Mouse (Mus musculus): Measurements from ENCODE around the gene Nprl2.
A peak's percentile ranks its signal among the peaks of the same experiment; 100 is the strongest.

Gene Nprl2

DNA sequence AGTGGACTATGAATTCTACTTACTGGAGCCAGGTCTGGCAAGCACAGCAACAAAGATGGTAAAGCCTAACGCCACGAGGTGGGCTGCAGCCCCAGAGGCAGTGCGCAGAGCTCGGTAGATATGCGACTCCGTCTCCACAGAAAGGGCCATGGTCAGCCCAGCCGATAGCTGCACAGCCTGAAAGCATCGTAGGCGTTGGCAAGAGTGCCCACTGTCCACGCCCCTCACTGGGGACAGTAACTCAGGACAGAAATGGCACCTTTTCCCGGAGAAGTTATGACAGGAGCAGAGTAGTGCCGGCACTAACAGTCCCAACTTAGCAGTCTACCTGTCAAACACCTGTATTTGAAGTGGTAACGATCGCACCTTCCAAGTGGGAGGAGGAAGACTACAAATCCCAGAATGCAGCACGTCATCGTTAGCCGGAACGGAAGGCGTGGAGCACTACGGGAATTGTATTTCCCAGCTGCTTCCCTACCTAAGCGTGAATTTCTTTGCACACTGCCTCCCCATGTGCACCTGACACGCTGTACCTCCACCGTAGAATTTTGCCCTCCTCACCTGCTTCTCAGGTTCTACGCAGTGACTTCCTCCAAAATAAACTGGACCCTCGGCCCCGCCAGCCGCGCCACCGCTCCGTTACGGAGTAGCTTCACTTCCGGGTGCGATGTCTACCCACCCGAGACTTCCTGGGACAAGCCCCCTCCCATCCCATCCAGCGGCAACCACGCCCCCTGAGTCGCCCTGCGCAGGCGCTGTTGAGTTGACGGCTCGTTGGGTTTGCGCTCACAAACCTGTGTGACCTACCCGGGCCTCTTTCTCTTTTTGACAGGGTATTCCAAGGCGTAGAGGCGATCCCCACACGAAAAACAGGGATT lies at the start of gene Nprl2, which contains the start of gene Cyb561d2:
Gene Nprl2, plus strand, starts transcription at position 753 of the 878 bp plus-strand sequence.
Gene Cyb561d2, minus strand, starts transcription at position 720 of the 878 bp plus-strand sequence.
- peak; percentile 92 for DNase-seq (ENCODE audit: low read depth)

DNA sequence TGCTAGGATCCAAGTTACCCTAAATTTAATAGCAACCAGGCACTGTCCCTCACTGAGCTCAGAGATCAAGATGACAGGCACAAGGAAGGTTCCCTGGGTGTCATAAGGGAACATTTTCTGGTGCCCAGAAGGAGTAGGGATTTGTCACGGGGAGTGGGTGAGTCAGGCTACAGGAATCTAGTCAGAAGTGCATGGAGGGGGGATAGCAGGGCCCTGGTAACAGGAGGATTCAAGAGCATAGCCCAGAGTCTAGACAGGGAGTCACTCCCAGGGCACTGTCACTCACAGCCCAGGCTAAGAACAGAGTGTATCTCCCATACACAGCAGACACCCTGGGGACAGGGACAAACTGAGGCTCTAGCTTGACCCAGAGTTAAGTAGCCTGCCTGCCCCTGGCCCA lies 48.5 kb upstream of the Nprl2 start:
- DNase-seq (ENCODE audit: low read depth) = no peak

GRCm38 (mm10) chr9:107494238-107494637 lies 47.8 kb upstream of the Nprl2 start:
- no peak for DNase-seq (ENCODE audit: low read depth)

GRCm38 (mm10) chr9:107496359-107496758 lies 45.7 kb upstream of the Nprl2 start:
- no peak for DNase-seq (ENCODE audit: low read depth)

GRCm38 (mm10) chr9:107500708-107501286 lies 41.2 kb upstream of the Nprl2 start:
- no peak for DNase-seq (ENCODE audit: low read depth)

GRCm38 (mm10) chr9:107502131-107502846 lies 39.7 kb upstream of the Nprl2 start:
- no peak for DNase-seq (ENCODE audit: low read depth)

DNA sequence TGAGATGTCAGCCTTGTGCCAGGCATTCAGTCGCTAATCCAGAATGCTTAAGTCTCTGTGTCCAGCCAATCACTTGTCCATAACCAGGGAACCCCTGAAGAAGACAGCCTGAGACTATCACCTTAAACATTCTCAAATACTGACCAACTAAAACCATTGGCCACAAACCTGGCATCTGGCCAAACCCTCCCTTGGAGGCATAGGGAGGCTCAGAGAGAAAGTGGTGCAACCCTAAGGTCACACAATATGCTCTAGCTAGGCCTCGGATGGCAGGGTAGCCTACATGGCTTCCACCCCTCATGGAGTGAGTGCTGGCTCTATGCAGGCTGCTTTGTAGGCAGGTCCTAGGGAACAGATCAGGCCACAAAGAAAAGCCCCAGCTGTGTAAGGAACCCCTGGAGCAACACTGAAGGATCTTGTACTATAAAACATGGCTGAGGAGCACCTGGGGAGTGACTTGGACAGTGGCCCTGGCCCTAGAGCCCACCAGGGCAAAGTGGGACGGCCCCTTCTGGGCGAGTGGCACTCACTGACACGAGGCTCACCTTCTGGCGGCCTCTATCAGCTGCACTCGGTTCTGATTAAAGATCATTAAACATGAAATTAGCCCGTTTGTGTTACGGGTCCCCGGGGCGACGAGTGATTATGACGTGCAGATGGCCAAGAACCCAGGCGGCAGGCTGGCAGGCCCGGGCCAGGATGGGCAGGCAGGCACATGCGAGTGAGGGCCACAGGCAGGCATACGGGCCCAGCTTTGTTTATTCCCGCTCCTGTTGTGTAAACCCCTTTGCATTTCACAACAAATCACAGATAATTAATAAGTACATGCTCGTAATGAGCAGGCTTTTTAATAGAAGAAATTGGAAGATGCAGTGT lies 37.1 kb upstream of the Nprl2 start:
- no peak for DNase-seq (ENCODE audit: low read depth)

- DNase-seq (ENCODE audit: low read depth) = no peak
These were observed 33.8 kb upstream of the Nprl2 start for GRCm38 (mm10) chr9:107508266-107508665.

DNA sequence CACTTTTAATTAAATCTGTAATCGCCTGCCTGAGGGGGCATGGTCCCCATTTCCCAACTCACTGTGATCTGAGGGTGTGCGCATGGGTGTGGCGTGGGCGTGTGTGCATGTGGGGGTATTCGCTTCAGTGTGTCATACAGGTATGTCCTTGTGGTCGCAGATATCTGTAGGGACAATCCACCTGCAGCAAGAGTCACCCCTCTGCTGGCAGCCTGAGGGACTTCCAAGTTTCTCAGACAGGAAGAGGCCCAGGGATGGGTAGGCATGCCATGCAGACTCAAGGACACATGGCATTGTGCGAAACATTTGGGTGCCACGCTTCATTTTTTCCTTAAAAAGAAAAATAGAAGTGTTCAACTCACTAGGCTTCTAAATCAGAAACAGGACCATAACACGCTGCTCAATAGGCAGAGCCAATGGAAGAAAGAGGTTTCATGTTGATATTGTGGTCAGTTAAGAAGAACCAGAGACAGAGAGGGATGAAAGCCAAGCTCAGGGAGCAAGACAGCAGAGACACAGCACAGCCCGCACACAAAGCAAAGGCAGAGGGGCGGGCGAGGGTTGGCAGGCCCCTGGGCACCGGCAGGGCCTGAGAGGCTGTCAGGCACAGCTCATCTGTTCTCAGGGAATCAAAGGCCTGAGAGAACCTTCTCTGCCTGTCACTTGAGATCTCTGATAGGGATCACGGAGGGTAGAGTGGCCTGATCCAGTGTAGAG lies 31.5 kb upstream of the Nprl2 start:
- no peak for DNase-seq (ENCODE audit: low read depth)

- no peak for DNase-seq (ENCODE audit: low read depth)
These were observed 30.6 kb upstream of the Nprl2 start for GRCm38 (mm10) chr9:107511436-107511835.

- no peak for DNase-seq (ENCODE audit: low read depth)
These were observed 29.7 kb upstream of the Nprl2 start for GRCm38 (mm10) chr9:107512326-107512725.

DNA sequence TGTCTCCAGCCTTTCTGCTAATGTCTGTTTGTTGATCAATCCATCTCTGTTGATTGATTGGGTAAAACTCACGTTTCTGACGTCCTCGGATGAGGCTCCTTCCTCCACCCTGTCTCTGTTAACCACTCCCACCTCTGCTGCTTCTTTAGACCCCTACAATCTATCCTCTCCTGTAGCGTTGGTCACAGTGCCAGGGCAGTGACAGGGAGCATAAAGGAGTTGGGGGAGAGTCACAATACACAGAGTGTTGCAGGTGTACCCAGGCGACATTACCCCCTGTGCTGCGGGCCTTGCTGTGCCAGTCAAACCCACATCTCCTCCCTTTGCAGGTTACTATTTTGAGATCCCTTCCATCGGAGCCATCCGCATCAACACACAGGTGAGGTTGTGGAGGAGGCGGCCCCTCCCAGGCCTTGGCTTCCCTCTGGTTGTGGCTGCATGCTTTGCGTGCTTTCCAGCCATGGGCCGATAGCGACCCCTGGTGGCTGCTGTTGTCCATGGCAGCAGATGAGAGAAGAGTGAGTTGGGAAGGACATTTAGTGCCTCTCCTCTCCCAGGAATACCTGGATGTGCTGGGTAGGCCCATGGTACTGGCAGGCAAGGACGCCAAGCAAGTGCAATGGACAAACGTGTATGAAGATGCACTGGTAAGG lies 27.6 kb upstream of the Nprl2 start:
- peak; percentile 58 for DNase-seq (ENCODE audit: low read depth)

DNA sequence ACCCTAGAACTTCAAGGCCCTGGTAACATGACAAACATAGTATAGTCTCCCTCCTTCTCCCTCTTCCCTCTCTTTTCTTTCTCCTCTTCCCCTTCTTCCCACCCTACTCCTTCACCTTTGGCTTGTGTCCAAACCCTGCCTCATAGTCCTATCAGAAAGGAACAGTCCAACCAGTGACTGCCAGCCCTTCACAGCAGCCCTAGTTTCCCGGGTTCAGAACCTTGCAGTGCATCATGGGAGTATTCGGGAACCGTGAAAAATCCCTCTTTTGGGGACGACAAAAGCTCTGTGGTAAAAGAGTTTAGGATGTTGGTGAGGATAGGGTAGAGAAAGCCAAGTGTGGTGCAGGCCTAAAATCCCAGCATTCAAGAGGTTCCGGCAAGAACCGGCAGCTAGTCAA lies 21.7 kb upstream of the Nprl2 start:
- no peak for DNase-seq (ENCODE audit: low read depth)

DNA sequence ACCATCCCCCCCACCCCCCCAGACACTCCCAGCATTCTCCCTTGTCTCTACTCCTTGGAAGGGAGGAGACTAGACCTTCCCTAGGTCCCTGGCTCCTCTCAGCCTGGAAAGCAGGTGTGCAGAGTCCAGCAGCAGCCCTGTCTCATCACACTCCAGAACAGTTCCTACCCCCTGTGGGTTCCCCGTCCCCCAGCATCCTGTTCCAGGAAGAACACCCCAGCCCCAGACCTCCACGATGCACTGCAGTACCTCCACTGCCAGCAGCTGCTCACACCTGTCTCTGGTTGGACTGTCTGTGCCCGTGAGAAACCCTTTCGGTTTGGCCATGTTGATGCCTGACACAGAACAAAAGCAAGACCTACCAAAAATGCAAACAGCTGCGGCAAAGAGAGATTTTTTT lies 20.8 kb upstream of the Nprl2 start:
- DNase-seq (ENCODE audit: low read depth) = no peak

DNA sequence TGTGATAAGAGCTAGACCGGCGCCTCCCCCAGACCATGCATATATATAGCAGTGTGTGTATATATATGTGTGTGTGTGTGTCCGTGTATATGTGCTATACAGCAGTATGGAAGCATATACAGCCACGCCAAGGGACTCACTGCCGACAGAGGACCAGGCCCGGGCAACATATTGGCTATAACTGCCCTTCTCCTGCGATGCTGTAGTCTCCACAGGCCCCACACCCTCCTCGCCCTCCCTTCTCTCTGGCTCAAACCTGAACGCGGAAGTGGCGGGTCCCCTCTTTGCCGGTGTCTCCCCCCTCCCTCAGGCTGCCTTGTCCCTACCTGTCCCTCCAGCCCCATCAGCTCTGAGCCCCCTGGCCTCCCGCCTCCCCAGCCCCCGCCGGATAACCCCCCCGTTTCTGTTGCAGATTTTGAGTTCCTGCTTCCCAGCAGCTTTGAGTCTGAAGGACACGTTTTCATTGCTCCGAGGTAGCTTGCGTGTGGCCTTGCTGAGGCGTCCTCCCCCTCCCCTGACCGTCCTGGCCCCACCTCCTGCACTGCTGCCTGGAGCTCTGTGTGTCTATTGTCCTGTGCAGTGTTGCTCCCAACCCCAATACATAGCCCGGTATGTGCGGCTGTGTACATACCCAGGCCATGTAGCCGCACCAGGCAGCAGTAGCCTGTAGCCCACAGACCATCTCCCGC lies 20.2 kb upstream of the Nprl2 start:
- no peak for DNase-seq (ENCODE audit: low read depth)

DNA sequence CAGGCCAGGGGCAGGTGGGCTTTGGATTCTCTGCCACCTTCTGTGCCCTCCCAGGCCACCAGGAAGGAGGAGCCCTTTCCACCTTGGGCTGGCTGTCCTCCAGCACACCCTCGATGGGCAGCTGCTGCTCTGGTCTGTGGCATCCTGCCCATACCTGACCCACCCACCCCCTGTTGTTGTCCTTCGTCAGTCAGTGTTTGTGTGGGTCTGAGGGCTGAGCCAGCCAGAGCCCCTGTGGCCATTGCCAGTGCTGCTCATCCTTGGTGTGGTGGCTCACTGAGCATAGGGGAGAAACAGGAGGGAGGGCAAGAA lies 19.7 kb upstream of the Nprl2 start:
- no peak for DNase-seq (ENCODE audit: low read depth)

- DNase-seq (ENCODE audit: low read depth) = peak; percentile 56
These were observed 15.6 kb upstream of the Nprl2 start for GRCm38 (mm10) chr9:107526198-107527026.

DNA sequence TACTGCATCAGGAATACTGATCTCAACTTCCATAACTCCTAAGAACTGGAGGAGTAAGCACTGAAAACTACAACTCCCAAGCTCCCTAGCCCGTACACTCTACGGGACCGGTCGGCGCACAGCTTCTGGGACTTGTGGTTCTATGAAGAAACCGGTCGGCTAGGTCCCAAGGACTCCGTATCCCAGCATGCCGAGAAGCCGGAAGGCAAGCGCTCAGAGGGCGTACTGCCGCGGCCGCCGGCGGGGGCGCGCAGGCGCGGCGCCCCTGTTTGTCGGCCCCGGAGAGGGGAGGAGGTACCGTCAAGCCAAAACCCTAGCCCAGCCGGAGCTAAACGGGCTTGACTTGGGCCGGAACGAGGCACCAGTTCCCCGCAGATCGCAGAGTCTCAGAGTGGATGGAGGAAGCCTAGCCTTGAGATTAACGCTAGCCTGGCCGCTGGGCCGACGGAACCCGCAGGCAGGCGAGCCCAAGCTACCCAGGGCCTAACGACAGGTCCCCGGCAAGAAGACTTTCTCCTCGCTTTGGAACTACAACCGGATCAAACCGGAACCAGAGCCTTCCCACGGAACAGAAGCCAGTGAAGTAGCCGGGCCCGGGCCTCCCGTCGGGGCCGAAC lies 8.1 kb upstream of the Nprl2 start, which contains the start of gene Tmem115:
Gene Tmem115, plus strand, starts transcription at position 155 of the 617 bp plus-strand sequence.
- peak; percentile 86 for DNase-seq (ENCODE audit: low read depth)

Measured in c-Kit-positive CD71-negative TER-119-negative erythroid progenitor cells, embryonic 14.5 days (primary cell).